Mouse (Mus musculus) forebrain, embryonic 11.5 days (tissue): ENCODE measurements around the gene Olfr312. TPM values are rescaled to one million over a fixed set of nuclear protein-coding genes. Genes with fewer than 3 reads are reported as not detected.
"Not testable (repeated sequence)": the region's sequence is repeated elsewhere in the genome, so short reads cannot be mapped to it uniquely, and the experiment has no call there.

Experiments used
- ATAC-seq: fragments of 200-750 bp; cut with Nextera tagmentation; replicated peaks from 2 replicates; pipeline ENCODE4 v1.8.0; 2017; ENCODE audit warnings: moderate TSS enrichment; ENCODE audit not compliant: low FRiP score
- DNase-seq: peaks from one replicate; pipeline ENCODE4 v3.0.0-alpha.2; 2017; ENCODE audit warnings: low spot score
- H3K27ac ChIP-seq: fragments of 300-500 bp; sonication (generic); 2 replicates; pipeline ENCODE4 v1.5.1; 2014; ENCODE audit warnings: low read depth, low read length
- H3K27me3 ChIP-seq: fragments of 300-500 bp; sonication (generic); 2 replicates; pipeline ENCODE4 v1.6.1; 2014; ENCODE audit warnings: mild to moderate bottlenecking, low read length, mixed read lengths; ENCODE audit not compliant: control insufficient read depth, insufficient read depth
- H3K36me3 ChIP-seq: fragments of 300-500 bp; sonication (generic); 2 replicates; pipeline ENCODE4 v1.6.1; 2014; ENCODE audit warnings: mild to moderate bottlenecking, low read length, moderate library complexity, mixed read lengths; ENCODE audit not compliant: control insufficient read depth, insufficient read depth
- H3K4me1 ChIP-seq: fragments of 300-500 bp; sonication (generic); replicated peaks from 2 replicates; pipeline ENCODE4 v1.6.1; 2014; ENCODE audit warnings: low read length, mixed read lengths; ENCODE audit not compliant: control insufficient read depth, insufficient read depth
- H3K4me2 ChIP-seq: fragments of 300-500 bp; sonication (generic); 2 replicates; pipeline ENCODE4 v1.6.1; 2014; ENCODE audit warnings: low read depth, mild to moderate bottlenecking, low read length, moderate library complexity, mixed read lengths; ENCODE audit not compliant: severe bottlenecking
- H3K4me3 ChIP-seq: fragments of 300-500 bp; sonication (generic); 2 replicates; pipeline ENCODE4 v1.5.1; 2014; ENCODE audit warnings: low read depth, low read length
- H3K9ac ChIP-seq: fragments of 300-500 bp; sonication (generic); 2 replicates; pipeline ENCODE4 v1.6.1; 2014; ENCODE audit warnings: low read length
- H3K9me3 ChIP-seq: fragments of 300-500 bp; sonication (generic); 2 replicates; pipeline ENCODE4 v1.6.1; 2016; ENCODE audit warnings: low read length, mixed read lengths; ENCODE audit not compliant: control insufficient read depth
- WGBS: fragments of 180-500 bp; shearing (Covaris S2); extraction: QIAGEN DNeasy Blood & Tissue Kit; methylation state at CpG from one replicate; pipeline ENCODE4 v1.1.7; 2014; 5-methylcytosine and 5-hydroxymethylcytosine counted together
- polyA plus RNA-seq: library from polyadenylated mRNA; unstranded; fragments of >200 nt; fragmentation: Nextera tagmentation; extraction: Ambion mirVana; gene quantifications from 2 replicates; pipeline ENCODE4 v1.2.1, GENCODE M21; 2014

Olfr312 gene
- polyA plus RNA-seq, 1 experiment from 2014 or later, result not detected

DNA sequence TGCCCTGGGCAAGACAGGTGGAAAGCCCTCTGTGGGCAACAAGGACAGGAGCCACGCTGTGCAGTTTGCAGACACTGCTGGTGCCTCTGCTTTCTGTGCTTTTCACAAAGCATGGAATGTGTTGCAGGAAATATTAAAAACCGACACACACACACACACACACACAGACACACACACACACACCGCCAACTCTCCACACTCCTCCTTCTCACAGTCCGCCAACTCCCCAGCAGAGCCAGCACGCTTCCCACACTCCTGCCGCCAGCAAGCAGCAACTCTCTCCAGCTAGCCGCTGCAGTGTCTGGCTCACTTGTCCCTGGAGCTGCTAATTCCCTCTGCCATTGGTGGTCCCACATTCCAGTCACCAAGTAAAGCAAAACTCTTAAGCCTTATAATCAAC lies 32.2 kb upstream of the Olfr312 start:
- Histone ChIP-seq H3K36me3 (no peaks in the 10 kb centered on the region), H3K27ac (no peak overlapping the region), H3K27me3 (no peaks in the 10 kb centered on the region), H3K4me3 (no peak overlapping the region), H3K4me1 (no peaks in the 10 kb centered on the region), H3K9me3 (no peaks in the 10 kb centered on the region), H3K4me2 (no peak overlapping the region), H3K9ac (no peak overlapping the region)
- ATAC-seq (no peak), DNase-seq (no peak)
- WGBS, result 77% methylated on average over 7 of the region's 7 CpGs

DNA sequence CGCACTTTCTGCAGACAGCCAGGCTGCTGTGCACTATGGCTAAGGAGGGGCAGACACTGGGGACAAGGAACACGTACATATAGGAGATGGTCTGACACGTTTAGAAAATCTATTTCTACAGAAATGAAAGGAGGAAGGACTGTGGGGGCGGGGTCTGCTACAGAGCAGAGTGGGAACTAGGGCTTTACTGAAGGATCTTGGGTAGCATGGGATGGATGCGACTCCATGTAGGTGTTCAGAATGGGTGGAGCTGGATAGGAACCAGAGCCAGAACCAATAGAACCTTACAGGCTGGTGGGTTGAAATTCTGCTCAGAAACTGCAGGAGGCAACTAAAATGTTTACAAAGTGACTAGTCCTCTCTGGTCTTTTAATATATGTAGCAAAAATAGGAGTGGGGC lies 29.3 kb upstream of the Olfr312 start:
- Histone ChIP-seq H3K9ac (no peak overlapping the region), H3K4me3 (no peak overlapping the region), H3K4me1 (no peaks in the 10 kb centered on the region), H3K9me3 (no peaks in the 10 kb centered on the region), H3K27me3 (no peaks in the 10 kb centered on the region), H3K4me2 (no peak overlapping the region), H3K27ac (no peak overlapping the region), H3K36me3 (no peaks in the 10 kb centered on the region)
- ATAC-seq, result no peak
- DNase-seq, result no peak
- WGBS, result 79% methylated on average over 5 of the region's 5 CpGs

DNA sequence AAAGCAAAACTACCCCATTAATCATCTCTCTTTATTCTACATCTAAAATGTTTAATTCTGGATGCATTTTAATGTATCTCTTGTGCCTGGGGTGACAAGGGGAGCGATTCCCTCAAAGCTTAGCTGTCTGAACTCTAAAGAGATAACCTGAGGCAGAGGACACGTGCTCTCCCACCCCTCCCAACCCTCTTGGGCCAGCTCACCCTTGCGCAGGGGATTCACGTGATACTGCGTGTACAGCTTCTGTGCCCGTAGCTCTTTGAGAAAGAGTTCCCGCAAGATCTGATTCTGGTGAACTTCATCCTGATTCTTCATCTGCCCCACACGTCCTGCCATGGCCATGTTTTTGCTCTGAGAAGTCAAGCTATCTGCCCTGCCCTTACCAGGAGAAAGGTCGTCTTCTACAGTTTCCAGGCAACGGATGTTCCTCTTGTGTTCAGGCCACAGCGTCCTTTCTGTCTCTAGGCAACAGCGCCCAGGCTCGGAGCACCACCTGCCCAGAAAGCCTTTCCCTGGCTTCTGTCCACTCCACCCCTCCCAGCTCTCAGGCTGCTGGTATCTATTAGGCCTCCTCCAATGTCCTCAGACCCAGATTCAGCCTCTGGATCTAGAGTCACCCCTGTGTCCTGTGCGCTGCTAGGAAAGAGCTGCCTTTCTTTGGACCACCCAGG lies 27.3 kb upstream of the Olfr312 start, which contains the start of gene Fam183b:
Gene Fam183b (minus strand): TSS at position 403 of the 671 bp plus-strand sequence.
- Histone ChIP-seq H3K4me3 (no peak within 1 kb of the TSS), H3K27ac (no peak within 1 kb of the TSS)
- DNase-seq, result peak; percentile 58

GRCm38 (mm10) chr11:58803871-58804270 lies 25.2 kb upstream of the Olfr312 start:
- no peaks in the 10 kb centered on the region for H3K27me3 ChIP-seq
- 82% methylated on average over 4 of the region's 4 CpGs for WGBS
- ATAC-seq, result no peak

More for the DNA sequence above, 27.3 kb upstream of the Olfr312 start, which contains the start of gene Fam183b:
- H3K4me2 ChIP-seq, result no peak within 1 kb of the TSS
- H3K4me1 ChIP-seq, result no peaks in the 10 kb centered on the region
- no peak within 1 kb of the TSS for H3K9ac ChIP-seq
- H3K36me3 ChIP-seq, result no peaks in the 10 kb centered on the region
- WGBS, result 39% methylated on average over 14 of the region's 14 CpGs
- ATAC-seq, result peak; percentile 49; the same call in 1 of the 2 replicates
- no peaks in the 10 kb centered on the region for H3K27me3 ChIP-seq
- H3K9me3 ChIP-seq, result no peaks in the 10 kb centered on the region

DNA sequence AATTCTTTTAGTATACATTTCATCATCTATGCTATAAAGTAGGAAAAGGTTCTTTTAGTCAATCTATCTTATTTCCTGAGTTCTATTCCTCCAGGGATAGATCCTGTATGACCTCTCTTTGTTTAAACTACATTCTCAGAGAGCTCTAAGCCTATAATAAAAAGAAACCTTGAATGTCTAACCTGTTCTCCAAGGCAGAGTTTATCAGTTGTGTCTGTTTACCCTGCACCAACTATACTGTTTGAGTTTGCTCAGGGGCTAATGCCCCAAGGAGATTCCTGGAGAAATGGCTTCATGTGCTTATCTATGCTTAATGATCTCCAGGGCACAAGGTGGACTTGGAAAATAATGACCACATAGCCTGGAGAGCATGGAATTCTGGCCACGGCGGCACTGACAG lies 24.6 kb upstream of the Olfr312 start:
- WGBS, result 85% methylated on average over 2 of the region's 2 CpGs
- no peak overlapping the region for H3K4me2 ChIP-seq
- no peaks in the 10 kb centered on the region for H3K9me3 ChIP-seq
- H3K27me3 ChIP-seq, result no peaks in the 10 kb centered on the region
- H3K27ac ChIP-seq, result no peak overlapping the region
- no peak overlapping the region for H3K4me3 ChIP-seq
- H3K9ac ChIP-seq, result no peak overlapping the region
- DNase-seq, result no peak
- H3K4me1 ChIP-seq, result no peaks in the 10 kb centered on the region
- H3K36me3 ChIP-seq, result no peaks in the 10 kb centered on the region
- ATAC-seq, result no peak

More at GRCm38 (mm10) chr11:58803871-58804270, 25.2 kb upstream of the Olfr312 start:
- Histone ChIP-seq H3K9me3 (no peaks in the 10 kb centered on the region), H3K9ac (no peak overlapping the region), H3K36me3 (no peaks in the 10 kb centered on the region), H3K4me3 (no peak overlapping the region), H3K4me2 (no peak overlapping the region), H3K27ac (no peak overlapping the region), H3K4me1 (no peaks in the 10 kb centered on the region)
- no peak for DNase-seq

DNA sequence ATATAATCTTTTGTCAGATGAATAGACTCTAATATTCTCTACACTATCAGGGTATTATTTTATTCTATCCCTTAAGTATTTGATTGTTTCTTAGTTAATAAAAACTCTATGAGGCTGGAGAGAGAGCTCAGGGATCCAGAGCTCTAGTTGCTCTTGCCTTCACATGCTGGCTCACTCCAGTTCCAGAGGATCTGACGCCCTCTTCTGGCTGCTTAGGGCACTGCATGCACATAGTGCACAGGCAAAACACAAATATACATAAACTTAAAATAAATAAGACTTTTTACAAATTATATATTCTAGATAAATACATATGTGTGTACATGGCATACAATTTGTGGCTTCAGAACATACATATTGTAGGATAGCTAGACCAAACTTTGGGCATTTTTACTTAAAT lies 17.0 kb upstream of the Olfr312 start:
- ATAC-seq (no peak), DNase-seq (no peak)
- Histone ChIP-seq H3K9me3 (no peaks in the 10 kb centered on the region), H3K36me3 (no peaks in the 10 kb centered on the region), H3K4me2 (no peak overlapping the region), H3K27me3 (no peaks in the 10 kb centered on the region), H3K4me1 (no peaks in the 10 kb centered on the region), H3K27ac (no peak overlapping the region), H3K9ac (no peak overlapping the region), H3K4me3 (no peak overlapping the region)
- WGBS, result 6% methylated on average over 1 of the region's 1 CpGs

- H3K27me3 ChIP-seq, ATAC-seq, H3K4me2 ChIP-seq, H3K27ac ChIP-seq, DNase-seq, H3K9ac ChIP-seq, H3K4me3 ChIP-seq, H3K4me1 ChIP-seq, H3K9me3 ChIP-seq, H3K36me3 ChIP-seq: not testable (repeated sequence)
- WGBS, result 77% methylated on average over 1 of the region's 1 CpGs
These were observed 14.3 kb upstream of the Olfr312 start, which contains the start of gene Olfr313 for GRCm38 (mm10) chr11:58814700-58815099. Olfr313 (plus strand) TSS chr11:58815000.

GRCm38 (mm10) chr11:58815676-58816075 lies 13.4 kb upstream of the Olfr312 start:
- no peaks in the 10 kb centered on the region for H3K9me3 ChIP-seq
- no peak for ATAC-seq
- WGBS, result 84% methylated on average over 1 of the region's 1 CpGs

DNA sequence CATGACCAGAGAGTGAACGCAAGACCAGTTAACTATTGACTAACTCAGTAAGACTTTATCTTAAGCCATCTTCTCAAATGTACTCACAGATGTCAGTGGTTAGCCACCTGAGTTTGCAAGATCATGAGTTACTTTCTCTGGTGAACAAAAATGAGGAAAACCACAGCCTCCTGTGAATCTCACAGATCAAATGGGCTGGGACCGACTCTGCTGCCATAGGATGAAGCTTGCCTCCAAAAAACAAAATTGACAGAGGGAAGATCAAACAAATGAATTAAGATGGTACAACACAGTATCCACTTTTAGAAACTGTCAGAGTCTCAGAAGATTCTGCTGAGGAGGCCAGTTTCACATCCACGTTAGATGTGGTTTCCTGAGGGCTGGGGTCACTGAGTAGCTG lies 727 bp downstream of the Olfr312 start:
- ATAC-seq, result no peak
- no peak overlapping the region for H3K4me3 ChIP-seq

More at GRCm38 (mm10) chr11:58815676-58816075, 13.4 kb upstream of the Olfr312 start:
- Histone ChIP-seq H3K36me3 (no peaks in the 10 kb centered on the region), H3K4me1 (no peaks in the 10 kb centered on the region), H3K4me3 (no peak overlapping the region), H3K27me3 (no peaks in the 10 kb centered on the region), H3K27ac (no peak overlapping the region), H3K4me2 (no peak overlapping the region), H3K9ac (no peak overlapping the region)
- no peak for DNase-seq

More for the DNA sequence above, 727 bp downstream of the Olfr312 start:
- no peak overlapping the region for H3K27ac ChIP-seq
- H3K27me3 ChIP-seq, result no peaks in the 10 kb centered on the region
- H3K4me1 ChIP-seq, result no peaks in the 10 kb centered on the region
- H3K4me2 ChIP-seq, result no peak overlapping the region
- H3K9me3 ChIP-seq, result no peaks in the 10 kb centered on the region
- H3K36me3 ChIP-seq, result no peaks in the 10 kb centered on the region
- no peak for DNase-seq
- H3K9ac ChIP-seq, result no peak overlapping the region
- WGBS, result 84% methylated on average over 3 of the region's 3 CpGs
